Mouse (Mus musculus): Measurements from ENCODE around the gene Pax2. TPM values are rescaled to one million over a fixed set of nuclear protein-coding genes. Genes with fewer than 3 reads are reported as not detected.
"Not testable (repeated sequence)": the region's sequence is repeated elsewhere in the genome, so short reads cannot be mapped to it uniquely, and the experiment has no call there.

The Pax2 gene
- polyA plus RNA-seq, 1 experiment = not detected

- H3K4me3 ChIP-seq (replicated peaks; ENCODE audit: extremely low read depth, low read depth, low read length) = no peak overlapping the region
- whole genome bisulfite sequencing = 19% methylated on average over 11 of the region's 11 CpGs
- TF ChIP-seq CTCF (IDR thresholded peaks at IDR 0.05; ENCODE audit: insufficient read depth, low read length) = no peak
- H3K4me1 ChIP-seq (ENCODE audit: control insufficient read depth, insufficient read depth, low read length) = no peaks in the 10 kb centered on the region; the same call in 1 of the 2 replicates
- no peak for DNase-seq
Observed at GRCm38 (mm10) chr19:44825216-44825768, 69.4 kb downstream of the Pax2 start.

DNA sequence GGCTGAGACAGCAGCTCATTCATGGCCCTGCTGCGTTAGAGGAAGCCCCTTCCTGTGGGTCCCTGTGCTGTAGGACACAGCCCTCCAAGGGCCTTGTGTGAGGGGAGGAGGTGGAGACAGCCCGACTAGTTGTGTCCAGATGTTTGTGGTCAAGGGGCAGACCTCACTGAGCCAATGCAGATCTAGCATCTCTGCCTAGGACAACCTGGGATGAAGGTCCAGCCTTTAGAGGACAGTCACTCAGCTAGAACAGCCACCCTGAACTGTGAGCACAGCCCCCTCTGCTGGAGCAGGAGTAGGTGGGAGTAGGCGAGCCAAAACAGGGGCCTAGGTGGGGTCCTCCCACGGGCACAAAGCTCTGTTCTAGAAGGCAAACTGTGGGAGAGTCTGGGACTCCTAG is 70.0 kb downstream of the Pax2 start:
- Histone ChIP-seq H3K4me3 (replicated peaks; ENCODE audit: extremely low read depth, low read depth, low read length) (no peak overlapping the region), H3K4me1 (ENCODE audit: control insufficient read depth, insufficient read depth, low read length) (no peaks in the 10 kb centered on the region; the same call in 1 of the 2 replicates)
- DNase-seq = no peak
- TF ChIP-seq CTCF (IDR thresholded peaks at IDR 0.05; ENCODE audit: insufficient read depth, low read length) (no peak), POLR2A (IDR thresholded peaks at IDR 0.05; ENCODE audit: borderline replicate concordance, extremely low read depth, low read depth, low read length) (no peak)
- 23% methylated on average over 4 of the region's 4 CpGs for WGBS

GRCm38 (mm10) chr19:44833391-44833790 is 77.5 kb downstream of the Pax2 start:
- WGBS = 48% methylated on average over 1 of the region's 1 CpGs
- no peak for TF ChIP-seq CTCF (IDR thresholded peaks at IDR 0.05; ENCODE audit: insufficient read depth, low read length)
- TF ChIP-seq POLR2A (IDR thresholded peaks at IDR 0.05; ENCODE audit: borderline replicate concordance, extremely low read depth, low read depth, low read length) = no peak
- no peak overlapping the region for H3K4me3 ChIP-seq (replicated peaks; ENCODE audit: extremely low read depth, low read depth, low read length)
- no peak for DNase-seq
- H3K4me1 ChIP-seq (ENCODE audit: control insufficient read depth, insufficient read depth, low read length) = peaks cover 4% of the 10 kb centered on the region; the same call in 1 of the 2 replicates

DNA sequence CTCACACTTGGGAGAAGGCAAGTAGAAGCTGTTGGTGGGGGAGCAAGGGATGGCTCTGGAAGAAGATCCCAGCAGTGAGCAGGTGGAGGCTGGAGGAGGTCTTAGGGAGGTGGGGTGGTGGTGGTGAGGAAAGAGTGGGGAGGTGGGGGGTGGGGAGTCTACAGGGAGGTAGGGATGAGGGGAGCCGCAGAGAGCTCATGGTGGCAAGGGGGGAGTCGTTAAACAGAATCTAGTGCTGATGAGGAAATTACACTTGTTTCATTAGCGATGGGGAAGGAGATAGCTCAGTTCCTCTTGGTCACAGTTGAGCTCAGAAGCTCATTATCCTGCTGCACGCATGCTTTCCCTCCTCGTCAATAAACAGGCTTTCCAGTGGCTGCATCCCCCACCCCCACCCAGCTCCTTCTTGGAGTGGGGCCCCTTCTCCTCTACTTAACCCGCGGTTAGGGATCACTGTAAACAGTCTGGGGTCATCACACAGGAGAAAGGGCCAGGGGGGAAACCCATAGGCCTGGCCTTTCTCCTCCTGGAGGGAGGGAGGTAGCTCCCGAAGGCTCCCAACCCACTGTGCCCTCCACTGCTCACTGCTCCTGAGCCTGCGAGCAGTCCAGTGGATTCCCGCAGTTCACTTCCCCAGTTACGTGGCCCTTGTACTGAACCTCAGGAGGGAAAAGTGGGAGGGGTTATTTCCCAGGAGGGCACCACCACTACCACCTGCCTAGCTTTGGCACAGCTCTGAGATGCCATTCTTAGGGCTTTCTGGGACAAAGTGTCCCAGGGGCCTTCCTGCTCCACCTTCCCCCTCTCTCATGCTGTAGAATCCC is 78.6 kb downstream of the Pax2 start:
- 12% methylated on average over 11 of the region's 11 CpGs for WGBS
- Histone ChIP-seq H3K4me3 (replicated peaks; ENCODE audit: extremely low read depth, low read depth, low read length) (no peak overlapping the region), H3K4me1 (ENCODE audit: control insufficient read depth, insufficient read depth, low read length) (peaks cover 4% of the 10 kb centered on the region; the same call in 1 of the 2 replicates)
- TF ChIP-seq POLR2A (IDR thresholded peaks at IDR 0.05; ENCODE audit: borderline replicate concordance, extremely low read depth, low read depth, low read length) (no peak), CTCF (IDR thresholded peaks at IDR 0.05; ENCODE audit: insufficient read depth, low read length) (no peak)
- no peak for DNase-seq

DNA sequence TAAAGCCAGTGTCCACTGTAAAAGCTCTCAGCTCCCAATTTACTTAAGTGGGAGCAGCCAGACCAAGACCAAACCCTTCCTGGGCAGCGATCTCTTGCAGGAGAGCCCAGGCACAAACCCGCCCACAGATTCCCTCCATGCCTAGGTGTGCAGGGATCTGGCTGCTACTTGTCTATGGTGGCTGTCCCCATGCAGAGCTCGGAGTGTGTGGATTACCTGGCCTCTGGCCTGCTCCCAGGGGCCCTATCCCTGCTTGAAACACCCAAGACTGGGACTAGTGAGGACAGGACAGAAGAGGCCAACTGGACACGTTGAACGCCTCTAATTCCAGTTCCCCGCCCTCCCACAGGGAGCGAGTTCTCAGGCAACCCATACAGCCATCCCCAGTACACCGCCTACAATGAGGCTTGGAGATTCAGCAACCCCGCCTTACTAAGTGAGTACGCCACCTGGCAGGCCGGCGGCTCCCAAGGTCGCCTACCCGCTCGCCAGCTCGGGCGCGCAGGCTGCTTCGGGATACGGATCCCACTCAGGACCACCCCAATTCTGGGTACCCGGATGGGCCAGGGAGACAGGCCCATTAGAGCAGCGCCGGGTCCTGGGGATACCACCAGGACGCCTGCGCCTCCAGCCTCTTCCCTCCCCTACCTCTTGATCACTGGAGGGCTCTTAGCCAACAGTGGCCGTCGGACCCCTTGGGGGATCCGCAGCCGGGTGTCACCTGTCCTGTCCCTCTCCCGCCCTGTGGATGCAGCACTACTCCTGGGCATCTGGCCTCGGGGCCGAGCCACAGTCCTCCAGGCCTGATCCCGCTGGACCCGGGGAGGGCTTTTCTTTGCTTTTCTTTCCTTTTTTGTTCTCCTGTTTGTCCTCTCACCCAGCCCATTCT is 79.4 kb downstream of the Pax2 start:
- no peak for DNase-seq
- Histone ChIP-seq H3K4me3 (replicated peaks; ENCODE audit: extremely low read depth, low read depth, low read length) (no peak overlapping the region), H3K4me1 (ENCODE audit: control insufficient read depth, insufficient read depth, low read length) (peaks cover 4% of the 10 kb centered on the region; the same call in 1 of the 2 replicates)
- no peak for TF ChIP-seq CTCF (IDR thresholded peaks at IDR 0.05; ENCODE audit: insufficient read depth, low read length)
- no peak for TF ChIP-seq POLR2A (IDR thresholded peaks at IDR 0.05; ENCODE audit: borderline replicate concordance, extremely low read depth, low read depth, low read length)
- 6% methylated on average over 34 of the region's 34 CpGs for WGBS

- Histone ChIP-seq H3K4me3 (replicated peaks; ENCODE audit: extremely low read depth, low read depth, low read length) (peak overlapping the region; percentile 7), H3K4me1 (ENCODE audit: control insufficient read depth, insufficient read depth, low read length) (peaks cover 4% of the 10 kb centered on the region; the same call in 1 of the 2 replicates)
- no peak for TF ChIP-seq CTCF (IDR thresholded peaks at IDR 0.05; ENCODE audit: insufficient read depth, low read length)
- no peak for TF ChIP-seq POLR2A (IDR thresholded peaks at IDR 0.05; ENCODE audit: borderline replicate concordance, extremely low read depth, low read depth, low read length)
- DNase-seq = peak; percentile 15
- WGBS = 1% methylated on average over 71 of the region's 71 CpGs
Observed at GRCm38 (mm10) chr19:44835931-44836861, 80.4 kb downstream of the Pax2 start.

- no peak for DNase-seq
- TF ChIP-seq POLR2A (IDR thresholded peaks at IDR 0.05; ENCODE audit: borderline replicate concordance, extremely low read depth, low read depth, low read length) (no peak), CTCF (IDR thresholded peaks at IDR 0.05; ENCODE audit: insufficient read depth, low read length) (no peak)
- no peak overlapping the region for H3K4me3 ChIP-seq (replicated peaks; ENCODE audit: extremely low read depth, low read depth, low read length)
- peaks cover 4% of the 10 kb centered on the region; the same call in 1 of the 2 replicates for H3K4me1 ChIP-seq (ENCODE audit: control insufficient read depth, insufficient read depth, low read length)
- 4% methylated on average over 37 of the region's 37 CpGs for WGBS
Observed at GRCm38 (mm10) chr19:44837426-44838205, 81.8 kb downstream of the Pax2 start.

- WGBS = 15% methylated on average over 9 of the region's 9 CpGs
- Histone ChIP-seq H3K4me1 (ENCODE audit: control insufficient read depth, insufficient read depth, low read length) (peaks cover 4% of the 10 kb centered on the region; the same call in 1 of the 2 replicates), H3K4me3 (replicated peaks; ENCODE audit: extremely low read depth, low read depth, low read length) (no peak overlapping the region)
- DNase-seq = no peak
- TF ChIP-seq POLR2A (IDR thresholded peaks at IDR 0.05; ENCODE audit: borderline replicate concordance, extremely low read depth, low read depth, low read length) = no peak
- TF ChIP-seq CTCF (IDR thresholded peaks at IDR 0.05; ENCODE audit: insufficient read depth, low read length) = no peak
Observed at GRCm38 (mm10) chr19:44838321-44838720, 82.5 kb downstream of the Pax2 start.

GRCm38 (mm10) chr19:44842661-44843060 is 86.8 kb downstream of the Pax2 start:
- 90% methylated on average over 15 of the region's 15 CpGs for WGBS

More at GRCm38 (mm10) chr19:44842661-44843060, 86.8 kb downstream of the Pax2 start:
- H3K4me1 ChIP-seq (ENCODE audit: control insufficient read depth, insufficient read depth, low read length); DNase-seq; H3K4me3 ChIP-seq (replicated peaks; ENCODE audit: extremely low read depth, low read depth, low read length): not testable (repeated sequence)
